Mouse (Mus musculus): ENCODE results near the gene Asap2. TPM values are rescaled to one million over a fixed set of nuclear protein-coding genes. Genes with fewer than 3 reads are reported as not detected.
"Not testable (repeated sequence)": the region's sequence is repeated elsewhere in the genome, so short reads cannot be mapped to it uniquely, and the experiment has no call there.

Asap2 gene
- total and polyA plus RNA-seq, 3 experiments: 0.46 to 1.9 TPM; not detected in 1

GRCm38 (mm10) chr12:21111116-21111475 lies 120.8 kb downstream of the Asap2 start:
- Histone ChIP-seq H3K9ac (ENCODE audit: control insufficient read depth, low read depth, low read length, poor library complexity, severe bottlenecking) (peak overlapping the region; percentile 63), H3K4me3 (ENCODE audit: control insufficient read depth in 1 of 2, insufficient read depth in 1 of 2, low read depth in 2 of 2, low read length in 2 of 2) (peak overlapping the region; percentile 47 to 66; a peak in 3 of 4 replicates)
- DNase-seq (ENCODE audit: low read depth, low spot score): peak; percentile 15
- H3K27ac ChIP-seq (ENCODE audit: control insufficient read depth, low read depth, low read length); H3K4me1 ChIP-seq (ENCODE audit: control insufficient read depth in 1 of 2, insufficient read depth in 2 of 2, low read length in 2 of 2); H3K36me3 ChIP-seq (ENCODE audit: control insufficient read depth in 1 of 2, insufficient read depth in 2 of 2, low read length in 2 of 2); H3K27me3 ChIP-seq (ENCODE audit: control insufficient read depth in 1 of 2, insufficient read depth in 2 of 2, low read length in 2 of 2); H3K9me3 ChIP-seq (replicated peaks; ENCODE audit: insufficient read depth, low read length); H3K79me2 ChIP-seq (ENCODE audit: control insufficient read depth, insufficient read depth, low read length, poor library complexity): not testable (repeated sequence)
- TF ChIP-seq SMC3 (IDR thresholded peaks at IDR 0.05; ENCODE audit: low read depth, low read length) (peak; percentile 15; the same call in 1 of the 2 replicates), CTCF (IDR thresholded peaks at IDR 0.05 in 2 of 3, conservative IDR thresholded peaks at IDR 0.05 in 1 of 3; ENCODE audit: control insufficient read depth in 1 of 3, insufficient read depth in 1 of 3, low read depth in 2 of 3, low read length in 3 of 3, poor library complexity in 1 of 3, severe bottlenecking in 1 of 3) (peak in 2 of 3 experiments; percentile 32 to 35; a peak in 4 of 6 replicates), RAD21 (IDR thresholded peaks at IDR 0.05; ENCODE audit: low read depth, low read length) (peak; percentile 20)

- peak; percentile 69 for DNase-seq (ENCODE audit: low read depth, low spot score)
- peak overlapping the region; percentile 47 to 66; a peak in 3 of 4 replicates for H3K4me3 ChIP-seq (ENCODE audit: control insufficient read depth in 1 of 2, insufficient read depth in 1 of 2, low read depth in 2 of 2, low read length in 2 of 2)
- no peak overlapping the region for H3K27ac ChIP-seq (ENCODE audit: control insufficient read depth, low read depth, low read length)
- no peaks in the 10 kb centered on the region for H3K79me2 ChIP-seq (ENCODE audit: control insufficient read depth, insufficient read depth, low read length, poor library complexity)
- no peaks in the 10 kb centered on the region for H3K4me1 ChIP-seq (ENCODE audit: control insufficient read depth in 1 of 2, insufficient read depth in 2 of 2, low read length in 2 of 2)
- H3K9me3 ChIP-seq (replicated peaks; ENCODE audit: insufficient read depth, low read length): no peaks in the 10 kb centered on the region
- peak overlapping the region; percentile 63 for H3K9ac ChIP-seq (ENCODE audit: control insufficient read depth, low read depth, low read length, poor library complexity, severe bottlenecking)
- no peak for TF ChIP-seq ZC3H11A (IDR thresholded peaks at IDR 0.05; ENCODE audit: low read depth, low read length)
- no peak; a peak in 1 of 4 replicates for TF ChIP-seq POLR2A (IDR thresholded peaks at IDR 0.05; ENCODE audit: control insufficient read depth in 1 of 2, insufficient read depth in 1 of 2, low read depth in 1 of 2, low read length in 2 of 2, poor library complexity in 1 of 2)
- TF ChIP-seq SMC3 (IDR thresholded peaks at IDR 0.05; ENCODE audit: low read depth, low read length): no peak
- TF ChIP-seq GABPA (IDR thresholded peaks at IDR 0.05; ENCODE audit: low read depth, low read length): no peak
- no peak for TF ChIP-seq NRF1 (IDR thresholded peaks at IDR 0.05; ENCODE audit: insufficient read depth, low read depth, low read length, poor library complexity, severe bottlenecking)
- no peak for TF ChIP-seq HCFC1 (IDR thresholded peaks at IDR 0.05; ENCODE audit: low read depth, low read length)
- no peak for TF ChIP-seq EP300 (IDR thresholded peaks at IDR 0.05; ENCODE audit: low read depth in 1 of 2, low read length in 2 of 2)
- TF ChIP-seq TCF12 (IDR thresholded peaks at IDR 0.05; ENCODE audit: low read depth, low read length): no peak
- TF ChIP-seq MXI1 (IDR thresholded peaks at IDR 0.05; ENCODE audit: low read depth, low read length): no peak
- TF ChIP-seq E2F4 (IDR thresholded peaks at IDR 0.05; ENCODE audit: borderline replicate concordance, low read depth, low read length): no peak
- TF ChIP-seq ZNF384 (IDR thresholded peaks at IDR 0.05; ENCODE audit: low read depth, low read length): no peak
- no peak for TF ChIP-seq NELFE (IDR thresholded peaks at IDR 0.05; ENCODE audit: low read depth, low read length)
- no peak for TF ChIP-seq MYC (IDR thresholded peaks at IDR 0.05; ENCODE audit: low read depth, low read length)
- no peak for TF ChIP-seq ELF1 (IDR thresholded peaks at IDR 0.05; ENCODE audit: low read depth, low read length)
- no peak for TF ChIP-seq SIN3A (IDR thresholded peaks at IDR 0.05; ENCODE audit: low read length)
- no peak for TF ChIP-seq RAD21 (IDR thresholded peaks at IDR 0.05; ENCODE audit: low read depth, low read length)
- no peaks in the 10 kb centered on the region; a peak in 1 of 4 replicates for H3K27me3 ChIP-seq (ENCODE audit: control insufficient read depth in 1 of 2, insufficient read depth in 2 of 2, low read length in 2 of 2)
- H3K36me3 ChIP-seq (ENCODE audit: control insufficient read depth in 1 of 2, insufficient read depth in 2 of 2, low read length in 2 of 2): no peaks in the 10 kb centered on the region
Measured at GRCm38 (mm10) chr12:21111476-21112452, 121.5 kb downstream of the Asap2 start.

Measured in MEL (cell line).